Mouse (Mus musculus) cerebellum, adult 9-11 months (tissue): ENCODE results near the gene Ckmt2.

ENCODE experiments used
- DNase-seq: peaks from one replicate; pipeline ENCODE4 v3.0.0; 2022

Gene Ckmt2

DNA sequence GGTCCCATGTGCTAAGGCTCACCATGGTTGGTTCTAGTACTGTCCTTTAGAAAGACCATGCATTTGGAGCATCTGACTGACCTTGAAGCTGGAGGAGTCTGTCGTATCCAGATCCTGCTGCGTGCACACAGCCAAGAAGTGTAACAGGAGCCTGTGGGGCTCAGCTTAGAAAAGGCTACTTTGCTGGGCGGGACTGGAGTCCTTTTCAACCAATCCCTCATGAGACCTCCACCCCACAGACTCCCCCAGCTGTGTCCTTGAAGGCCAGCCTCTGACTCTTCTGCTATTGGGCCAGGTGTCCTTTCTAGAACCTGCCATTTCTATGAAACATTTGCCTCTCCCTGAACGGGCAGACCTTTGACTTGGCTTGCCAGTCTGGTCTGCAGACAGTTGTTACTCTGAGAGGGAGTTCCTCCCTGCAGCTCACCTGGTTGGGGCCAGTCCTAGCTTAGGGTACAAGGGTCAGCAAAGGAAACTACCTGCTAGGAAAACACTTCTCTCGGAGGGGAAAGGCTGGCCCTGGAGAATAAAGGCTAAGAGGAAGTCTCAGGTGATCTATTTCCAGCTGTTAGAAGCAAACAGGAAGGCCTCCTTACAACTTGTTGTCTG lies at the start of gene Ckmt2:
Gene Ckmt2, minus strand, starts transcription at position 145 of the 609 bp plus-strand sequence.
- no peak for DNase-seq

DNA sequence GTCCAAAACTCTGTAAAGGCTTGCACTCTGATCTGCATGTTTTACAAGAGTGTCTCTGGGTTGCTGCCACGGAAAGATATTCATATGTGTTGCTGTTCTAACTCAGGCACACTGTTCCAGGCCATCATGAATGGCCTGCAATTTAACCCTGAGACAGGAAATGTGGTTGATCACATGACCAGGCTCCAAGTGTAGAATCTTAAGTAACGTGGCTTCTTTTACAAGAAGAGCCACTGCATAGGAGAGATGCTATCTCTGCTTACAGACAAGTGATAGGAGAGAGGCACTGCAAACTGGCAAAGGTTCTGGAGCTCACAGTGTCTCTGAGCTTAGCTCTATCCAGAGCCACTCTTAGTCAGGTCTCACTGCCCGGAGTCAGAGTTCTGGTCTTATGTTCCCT lies 44.3 kb upstream of the Ckmt2 start:
- DNase-seq: no peak

DNA sequence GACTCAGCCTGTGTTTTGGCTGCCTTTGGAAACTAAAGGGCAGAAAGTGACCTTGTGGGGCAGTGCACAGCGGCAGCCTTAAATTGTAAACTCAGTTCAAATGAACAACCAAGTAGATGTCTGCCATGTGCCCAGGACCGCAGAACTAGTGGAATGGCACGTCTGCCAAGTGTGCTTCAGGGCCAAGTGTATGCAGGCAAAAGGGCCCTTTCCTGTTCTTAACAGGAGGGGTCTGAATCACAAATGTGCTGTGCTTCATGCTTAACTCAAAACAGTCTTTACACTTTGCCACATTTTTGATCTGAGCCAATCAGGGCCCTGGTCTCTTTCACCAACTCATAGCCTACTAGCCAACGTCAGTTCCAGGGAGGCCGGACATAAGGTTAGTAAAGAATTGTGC lies 42.1 kb upstream of the Ckmt2 start:
- no peak for DNase-seq

DNA sequence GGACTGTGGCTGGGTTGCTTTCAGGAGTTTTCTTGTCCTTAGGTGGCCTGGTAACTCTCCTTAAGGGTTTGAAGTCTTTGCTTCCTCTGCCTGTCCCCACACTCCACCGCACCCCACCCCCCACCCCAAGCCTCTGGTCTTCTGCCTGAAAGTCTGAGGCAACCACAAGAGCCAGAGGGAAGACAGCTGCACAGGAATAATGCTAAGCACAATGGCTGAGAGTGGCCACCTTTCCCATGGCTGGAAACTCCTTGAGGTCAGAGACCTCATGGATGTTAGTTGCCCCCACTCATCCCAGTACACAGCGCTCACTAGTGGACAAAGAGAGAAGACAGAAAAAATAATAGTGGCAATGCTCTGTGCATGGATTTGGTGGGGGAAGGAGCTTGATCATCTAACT lies 41.1 kb upstream of the Ckmt2 start:
- no peak for DNase-seq

DNA sequence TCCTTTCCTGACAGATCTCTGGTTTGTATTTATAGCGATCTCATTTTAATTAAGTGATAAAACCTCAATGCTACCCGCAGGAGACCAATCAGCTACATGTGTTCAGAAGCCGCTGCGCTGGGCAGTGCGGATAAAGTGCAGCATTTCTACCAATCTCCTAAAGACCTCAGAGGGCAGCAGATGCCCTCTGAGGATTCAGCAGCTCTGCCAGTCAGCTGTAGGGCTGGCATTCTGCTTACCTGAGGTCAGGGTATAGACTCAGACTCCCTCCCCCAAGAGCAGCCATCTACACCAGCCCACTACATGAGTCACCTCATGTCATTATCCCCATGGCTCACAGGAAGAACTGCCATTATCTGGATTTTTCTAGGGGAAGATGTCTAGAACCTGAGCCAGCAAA lies 39.6 kb upstream of the Ckmt2 start:
- no peak for DNase-seq

DNA sequence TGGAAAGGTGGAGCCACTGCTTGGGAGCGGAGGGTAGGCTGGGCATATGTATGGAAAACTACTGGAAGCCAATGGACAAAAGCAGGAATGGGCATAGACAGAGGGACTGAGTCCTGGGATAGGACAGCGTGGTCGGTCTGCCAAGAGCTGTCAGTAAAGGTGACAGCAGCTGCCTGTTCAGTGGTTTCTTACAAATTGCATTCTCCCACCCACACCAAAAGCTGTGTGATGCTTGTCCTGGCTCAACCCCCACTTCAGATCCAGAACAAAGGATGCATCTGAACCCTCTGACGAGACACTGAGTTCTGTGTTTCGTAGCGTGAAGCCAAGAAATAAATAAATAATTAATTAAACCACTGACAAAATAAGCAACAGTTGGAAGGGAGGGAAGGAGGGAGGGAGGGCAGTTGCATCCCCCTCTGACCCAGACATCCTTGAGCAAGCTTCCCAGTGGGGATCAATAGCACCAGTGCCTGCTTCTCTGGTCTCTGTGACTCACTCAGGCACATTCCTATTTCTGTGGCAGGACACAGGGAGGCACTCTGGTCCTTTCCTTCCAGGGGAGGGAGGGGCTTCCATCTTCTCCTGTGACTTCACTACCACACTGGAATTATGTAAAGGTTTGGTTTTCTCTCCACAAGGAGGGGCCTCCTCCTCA lies 39.0 kb upstream of the Ckmt2 start:
- DNase-seq: peak; percentile 5

DNA sequence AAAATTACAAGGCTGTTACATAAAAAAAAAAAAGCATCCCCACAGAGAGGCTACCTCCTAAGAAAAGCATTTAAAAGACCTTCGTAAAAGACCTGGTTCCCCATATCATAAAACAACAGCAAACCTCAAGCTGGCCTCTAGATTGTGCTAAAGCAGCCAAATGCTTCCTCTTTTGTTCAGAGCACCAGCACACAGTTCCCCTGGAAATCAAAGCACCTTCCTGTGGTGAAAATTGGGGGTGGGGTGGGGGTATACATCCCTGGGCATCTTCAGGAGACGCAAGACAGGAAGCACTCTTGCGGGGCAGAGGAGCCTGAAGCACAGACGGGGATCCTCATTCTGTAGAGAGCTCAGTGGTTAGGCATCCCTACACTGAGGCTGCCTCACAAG lies 38.5 kb upstream of the Ckmt2 start:
- DNase-seq: no peak

DNA sequence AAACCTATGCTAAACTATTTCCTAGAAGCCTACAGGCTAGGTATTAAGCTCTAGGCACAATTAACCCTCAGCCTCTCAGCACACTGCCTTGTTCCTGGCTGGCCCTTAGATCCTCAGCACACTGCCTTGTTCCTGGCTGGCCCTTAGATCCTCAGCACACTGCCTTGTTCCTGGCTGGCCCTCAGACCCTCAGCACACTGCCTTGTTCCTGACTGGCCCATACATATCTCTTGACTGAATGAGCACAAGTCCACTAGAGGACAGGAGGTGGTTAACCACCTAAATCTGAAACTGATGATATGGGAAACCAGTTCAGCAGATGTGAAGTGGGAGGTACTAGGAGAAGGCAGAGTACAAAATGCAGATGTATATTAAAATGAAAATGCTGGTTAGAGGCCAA lies 35.0 kb upstream of the Ckmt2 start:
- DNase-seq: no peak

DNA sequence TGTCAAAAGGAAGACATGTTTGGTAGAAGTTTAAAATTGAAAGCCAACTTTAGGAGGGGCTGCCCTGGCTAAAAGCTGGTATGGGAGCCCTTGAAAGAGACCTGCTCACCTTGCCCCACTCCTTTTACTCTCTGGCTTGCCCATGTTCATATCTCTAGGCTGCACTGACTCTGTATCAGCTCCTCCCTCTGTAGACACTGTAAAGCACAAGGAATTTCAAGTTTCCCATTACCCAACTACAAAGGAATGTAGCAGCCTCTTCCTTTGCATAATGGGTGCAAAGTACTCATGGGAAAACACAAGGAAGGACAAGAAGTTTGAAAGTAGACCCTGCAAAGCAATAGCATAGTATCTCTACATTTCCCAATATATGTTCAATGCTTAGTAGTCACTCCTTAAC lies 34.5 kb upstream of the Ckmt2 start:
- no peak for DNase-seq

DNA sequence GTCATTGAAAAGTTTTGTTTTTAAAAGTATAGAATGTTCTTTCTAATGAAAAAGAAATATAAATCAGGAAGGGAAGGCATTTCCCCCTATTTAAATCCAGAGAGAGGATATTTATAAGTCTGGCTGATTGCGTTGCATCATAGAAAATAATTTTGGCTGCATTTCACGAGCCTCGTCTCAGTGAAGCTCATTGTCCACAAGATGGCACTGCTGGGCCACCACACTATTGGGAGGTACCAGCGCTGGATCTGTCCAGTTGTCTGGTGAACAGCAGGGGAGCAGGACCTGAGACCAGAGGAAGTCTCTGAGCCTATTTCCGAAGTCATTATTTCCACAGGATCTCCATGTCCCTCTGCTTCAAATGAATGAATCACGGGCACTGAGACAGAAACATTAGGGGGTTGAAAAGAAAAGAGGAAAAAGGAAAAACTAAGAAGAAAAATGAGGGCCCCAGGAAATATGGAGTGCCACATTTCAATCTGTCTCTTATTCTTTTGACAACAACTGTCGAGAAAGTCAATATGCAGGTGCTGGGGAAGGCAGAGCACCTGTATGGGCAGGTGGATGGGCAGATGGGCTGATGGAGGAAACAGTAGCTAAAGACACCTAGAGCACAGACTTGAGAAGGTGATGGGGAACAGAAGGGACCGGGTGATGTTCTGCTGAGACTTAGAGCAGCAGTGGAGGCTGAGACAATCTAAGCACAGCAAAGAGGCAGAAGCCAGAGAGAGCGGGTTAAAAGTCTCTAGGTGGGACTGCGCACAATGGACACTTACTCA lies 31.7 kb upstream of the Ckmt2 start:
- DNase-seq: peak; percentile 35

DNA sequence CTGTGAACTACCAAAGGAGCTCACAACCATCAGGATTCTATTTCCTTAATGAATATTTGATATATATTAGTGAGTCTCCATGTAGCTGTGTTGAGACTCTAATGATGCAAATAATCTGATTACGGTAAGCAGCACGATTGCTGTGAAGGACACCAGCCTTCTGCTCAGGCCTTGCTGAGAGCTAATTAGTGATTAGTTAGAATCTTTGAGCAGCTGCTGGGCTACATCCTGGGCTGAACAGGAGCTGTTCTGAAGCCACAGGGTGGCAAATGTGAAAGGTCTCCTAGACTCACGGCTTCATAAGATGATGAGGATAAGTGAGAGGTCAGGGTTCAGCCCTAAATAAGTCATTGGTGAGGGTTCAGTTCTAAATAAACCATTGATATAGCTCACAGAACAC lies 29.7 kb upstream of the Ckmt2 start:
- no peak for DNase-seq

DNA sequence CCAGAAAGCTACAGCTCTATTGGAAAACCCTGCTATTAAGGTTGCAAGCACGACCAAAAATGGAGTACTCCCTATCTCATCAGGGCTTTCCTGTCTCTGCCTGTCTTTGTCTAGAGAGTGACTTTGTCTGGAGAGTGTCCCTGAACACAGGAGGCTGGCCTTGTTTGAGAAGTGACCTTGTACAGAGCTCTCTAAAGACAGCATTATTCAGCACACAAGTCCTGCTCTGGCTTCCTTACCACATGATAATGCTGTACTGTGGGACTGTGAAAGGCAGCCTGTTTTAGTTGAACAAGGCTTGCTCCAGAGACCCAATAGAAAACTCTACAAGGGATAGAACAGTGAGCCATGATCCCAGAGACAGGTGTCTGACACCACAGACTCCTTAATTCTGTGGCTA lies 19.8 kb upstream of the Ckmt2 start:
- DNase-seq: no peak

DNA sequence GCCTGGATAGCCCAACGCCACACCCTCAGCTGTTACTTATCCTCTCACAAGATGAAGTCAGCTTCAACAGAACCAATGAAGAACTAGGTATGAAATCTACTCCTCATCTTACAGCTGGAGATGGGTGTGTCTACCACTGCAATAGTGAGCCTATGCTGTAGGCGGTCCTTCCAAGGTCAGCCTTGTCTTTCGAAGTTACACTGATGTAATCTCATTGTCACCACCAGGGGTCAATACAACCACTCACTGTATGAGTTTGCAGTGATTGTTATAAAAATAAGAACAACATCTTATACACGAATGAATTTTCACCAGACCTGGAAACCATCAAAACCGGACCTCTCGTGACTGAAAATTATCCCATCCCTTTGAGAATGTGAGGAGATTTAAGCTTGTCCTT lies 16.4 kb upstream of the Ckmt2 start:
- no peak for DNase-seq

DNA sequence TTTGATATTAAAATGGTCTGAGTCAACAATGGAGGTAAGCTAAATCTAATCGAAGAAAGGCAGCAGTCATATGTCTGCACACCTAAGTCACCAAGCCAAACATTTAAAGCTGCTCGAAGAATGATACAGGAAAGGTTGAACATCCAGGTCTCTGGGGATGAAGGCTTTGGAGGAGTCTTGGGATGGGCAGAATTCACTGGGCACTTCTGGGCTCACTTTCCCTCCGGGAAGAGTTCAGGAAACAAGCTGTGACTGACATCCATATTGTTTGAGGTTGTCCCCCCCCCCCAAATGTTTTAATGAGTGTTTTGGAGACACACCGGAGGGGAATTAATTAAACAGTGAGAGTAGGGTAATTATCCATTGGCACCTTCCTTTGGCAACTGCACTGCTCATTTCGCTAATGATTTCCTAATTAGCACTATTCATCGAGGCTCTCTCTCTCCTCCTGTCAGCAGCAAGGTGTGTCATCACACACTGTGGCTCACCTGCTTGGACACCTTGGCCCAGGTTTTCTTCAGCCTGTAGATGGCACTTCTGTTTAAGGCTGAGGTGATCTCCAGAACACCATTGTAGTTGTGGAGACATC lies 13.4 kb upstream of the Ckmt2 start:
- DNase-seq: no peak

DNA sequence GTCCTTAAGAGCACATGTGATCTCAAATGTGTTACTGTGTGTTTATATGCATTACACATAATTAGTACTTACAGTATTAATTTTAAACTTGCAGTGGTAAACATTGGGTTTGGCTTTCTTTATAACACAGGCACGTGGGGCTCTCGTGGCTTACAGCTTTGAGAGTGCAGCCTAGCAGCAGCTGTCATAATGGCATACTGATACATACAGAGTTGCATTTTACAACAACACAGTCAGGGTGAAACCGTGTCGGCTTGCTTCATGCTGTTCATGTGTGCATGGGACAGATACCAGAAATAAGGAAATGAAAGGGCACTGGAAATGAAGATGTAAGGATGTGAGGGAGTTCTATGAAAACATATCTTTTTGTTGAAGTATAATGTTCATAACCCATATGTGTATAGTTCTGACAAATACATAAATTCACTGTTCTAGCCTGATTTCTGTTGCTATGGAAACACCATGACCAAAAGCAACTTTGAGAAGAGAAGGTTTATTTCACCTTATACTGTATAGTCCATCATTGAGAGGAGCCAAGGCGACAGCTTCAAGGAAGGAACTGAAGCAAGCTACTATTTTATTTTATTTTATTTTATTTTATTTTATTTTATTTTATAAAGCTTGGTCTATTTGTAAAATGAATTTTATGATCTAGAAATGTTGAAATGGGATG lies 8.2 kb upstream of the Ckmt2 start:
- no peak for DNase-seq

DNA sequence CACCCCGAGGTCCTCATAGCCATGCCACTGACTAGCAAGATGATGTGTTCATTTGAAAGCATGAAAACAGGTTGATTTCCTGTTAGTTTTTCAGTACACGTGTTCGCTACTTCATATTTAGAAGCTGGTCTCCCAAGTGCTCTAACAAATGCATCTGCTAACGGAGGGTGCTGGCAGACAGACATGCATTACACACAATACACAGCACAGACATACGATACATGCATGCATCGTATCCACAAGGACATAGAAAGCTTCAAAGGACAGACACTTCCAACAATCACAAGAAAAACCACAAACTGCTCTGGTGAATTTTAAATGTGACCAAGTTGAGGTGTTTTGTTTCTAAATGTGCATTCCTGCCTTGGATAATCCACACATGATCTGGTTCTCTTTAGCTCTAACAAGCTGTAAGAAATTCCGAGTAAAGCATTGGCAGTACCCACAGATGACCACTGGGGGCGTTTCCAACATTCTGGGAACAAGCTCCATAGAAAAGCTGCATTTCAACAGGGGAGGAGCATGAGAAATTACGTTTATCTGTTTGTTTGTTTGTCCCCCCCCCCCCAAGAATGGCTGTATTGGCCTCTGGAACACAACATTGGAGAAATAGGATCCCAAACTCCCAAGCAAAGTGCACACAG lies 5.3 kb upstream of the Ckmt2 start:
- DNase-seq: no peak

DNA sequence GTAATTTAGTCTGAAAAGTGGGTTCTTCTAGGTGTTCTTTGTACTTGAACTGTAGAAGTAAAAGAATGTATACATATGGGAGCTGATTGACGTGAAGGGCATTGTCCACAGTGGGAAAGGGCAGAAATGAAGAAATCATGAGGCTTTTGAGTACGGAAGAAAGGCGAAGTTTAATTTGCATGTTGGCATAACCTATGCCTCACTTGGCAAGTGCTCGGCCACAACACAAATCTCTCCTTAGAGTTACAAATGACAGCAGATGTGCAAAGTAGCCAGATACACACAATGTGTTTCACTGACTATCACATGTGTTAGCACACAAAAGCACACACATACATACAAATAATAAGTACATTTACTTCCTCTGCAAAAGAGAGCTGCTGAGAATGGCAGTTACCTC lies 3.6 kb upstream of the Ckmt2 start:
- DNase-seq: no peak

DNA sequence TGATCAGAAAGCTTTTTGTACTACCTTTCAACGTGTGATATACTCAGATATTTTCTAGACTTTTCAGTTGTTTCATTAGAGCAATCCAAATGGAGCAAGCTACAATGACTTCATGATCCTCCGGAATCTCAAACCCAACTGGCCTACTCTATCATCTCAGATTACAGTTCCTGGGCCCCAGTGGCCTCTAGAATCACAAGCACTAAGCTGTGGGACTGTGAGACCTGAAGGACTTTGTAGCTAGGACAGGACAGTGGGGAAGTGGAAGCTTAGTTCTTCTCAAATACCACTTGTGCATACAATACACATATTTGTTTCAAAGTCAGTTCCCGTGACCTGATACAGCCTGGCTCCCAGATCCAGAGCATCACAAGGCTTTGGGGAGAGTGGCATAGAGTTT lies 1.3 kb upstream of the Ckmt2 start:
- no peak for DNase-seq

DNA sequence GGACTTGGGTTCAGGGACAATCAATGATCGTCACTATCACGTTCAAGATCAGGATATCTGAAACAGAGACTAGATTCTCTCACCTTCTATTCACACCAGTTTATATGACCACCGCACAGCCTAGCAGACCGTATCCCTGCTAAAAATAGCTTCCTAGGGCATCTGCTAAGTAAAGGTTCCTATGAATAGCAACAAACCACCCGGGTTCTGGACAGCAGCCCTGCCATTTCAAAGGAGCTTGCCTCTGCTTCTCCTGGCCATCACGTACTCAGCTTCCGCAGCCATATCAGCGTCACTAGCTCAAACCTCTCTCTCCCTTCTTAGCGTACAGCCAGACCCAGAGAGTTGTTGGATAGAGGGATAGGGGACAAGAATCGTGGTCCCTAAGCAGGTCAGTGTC lies 665 bp upstream of the Ckmt2 start:
- DNase-seq: no peak

DNA sequence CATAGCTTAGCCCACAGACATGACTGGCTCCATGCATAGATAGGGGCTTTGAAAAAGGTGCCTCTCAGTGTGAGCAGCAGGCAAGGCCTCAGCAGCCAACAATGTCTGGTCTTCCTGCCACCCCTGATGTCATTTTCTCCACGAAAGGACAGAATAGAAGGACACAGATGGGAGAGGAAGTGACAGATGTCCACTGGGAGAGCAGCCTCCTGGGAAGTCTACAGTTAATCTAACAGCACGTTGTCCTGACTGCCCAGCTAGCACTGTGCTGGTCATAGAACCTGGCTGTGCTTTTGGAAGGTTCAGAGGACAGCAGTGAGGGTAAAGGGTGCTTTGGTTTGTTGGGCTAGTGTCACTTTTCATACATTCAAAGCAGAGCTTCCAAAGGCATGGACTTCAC lies 1.1 kb downstream of the Ckmt2 start:
- DNase-seq: no peak

DNA sequence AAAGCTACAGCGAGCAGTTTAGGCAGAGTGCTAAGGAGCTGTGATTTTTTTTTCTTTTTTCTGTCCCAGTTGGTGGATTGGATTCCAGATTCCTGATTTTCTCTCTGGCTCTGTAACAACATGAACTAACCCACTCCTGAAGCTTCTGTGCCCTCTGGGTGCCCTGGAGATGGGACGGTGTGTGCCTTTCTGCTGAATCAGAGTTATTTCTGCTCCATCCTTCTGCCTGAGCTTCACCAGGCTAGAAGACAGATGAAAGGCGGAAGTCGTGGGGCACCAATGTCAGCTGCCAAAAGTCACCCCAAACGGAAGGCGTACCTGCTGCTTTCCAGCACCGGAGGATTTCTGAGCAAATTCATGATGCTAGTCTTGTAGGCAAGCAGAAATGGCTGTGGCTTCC lies 2.1 kb downstream of the Ckmt2 start:
- no peak for DNase-seq

DNA sequence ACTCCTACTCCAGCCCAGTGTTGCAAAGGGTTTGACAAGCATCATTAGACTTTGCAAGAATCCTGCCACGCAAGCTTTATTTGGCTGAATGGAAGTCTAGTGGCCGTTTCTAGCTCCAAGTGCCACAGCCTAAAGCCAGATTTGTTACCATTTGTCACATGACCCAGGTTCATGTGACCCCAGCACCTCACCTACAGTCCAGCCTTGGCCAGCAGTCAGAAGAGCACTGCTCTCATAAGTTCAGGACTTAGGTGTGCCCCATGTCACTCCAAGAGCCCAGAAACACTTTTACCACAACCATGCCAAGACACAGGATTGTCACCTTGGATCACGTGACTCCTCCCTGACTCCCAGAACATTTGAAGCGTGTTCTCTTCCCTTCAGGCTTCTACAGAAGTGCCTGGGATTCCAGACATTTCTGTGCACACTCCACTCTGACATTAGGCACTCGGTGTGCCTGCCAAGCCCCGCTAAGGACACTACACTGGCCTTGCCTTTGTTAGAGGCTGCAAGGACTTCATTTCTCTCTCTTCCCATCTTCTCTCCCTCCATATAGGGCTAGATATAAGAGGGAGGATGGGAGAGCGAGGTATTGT lies 2.9 kb downstream of the Ckmt2 start:
- no peak for DNase-seq

DNA sequence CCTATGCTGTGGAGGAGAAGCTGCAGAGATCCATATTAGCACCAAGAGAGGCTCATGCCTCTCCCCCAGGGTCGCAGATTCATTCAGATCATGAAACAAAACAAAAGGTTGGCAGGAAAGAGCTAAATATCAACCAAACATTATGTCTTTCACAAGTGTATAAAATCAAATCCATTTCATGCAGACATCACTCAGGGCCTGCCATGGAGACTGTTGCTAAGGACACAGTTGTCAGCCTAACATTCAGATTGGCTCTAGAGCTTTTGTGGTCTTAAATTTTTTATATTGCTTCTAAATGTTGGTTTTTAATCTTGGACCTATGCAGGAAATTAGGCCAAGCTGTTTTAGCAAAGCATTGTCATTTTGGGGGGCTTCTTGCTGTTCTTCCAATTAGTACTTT lies 8.1 kb downstream of the Ckmt2 start:
- DNase-seq: no peak
